Mouse (Mus musculus) v-Abl transformed pro-B cells (cell line): ENCODE measurements around the gene Cnot6.

Source experiments
- in situ Hi-C, 2 experiments: fragments of 400-800 bp; cut with MboI; formaldehyde crosslinking; loops; one replicate each; pipeline ENCODE4 v1.15.1; 2025; ENCODE audit not compliant: unreplicated experiment in 2 of 2

The Cnot6 gene

GRCm38 (mm10) chr11:49621953-49622352, 90.6 kb downstream of the Cnot6 start:
- in situ Hi-C loops = no loop called here
